Mouse (Mus musculus) heart, postnatal 10 days (tissue): Measurements from ENCODE around the gene Ccer2. TPM values are rescaled to one million over a fixed set of nuclear protein-coding genes. Genes with fewer than 3 reads are reported as not detected.

ENCODE experiments used
- total RNA-seq, 2 experiments: library from RNA; stranded (reverse); gene quantifications; 2 replicates each; pipeline ENCODE4 v1.2.3; 2021

Ccer2 gene
- total RNA-seq, 2 experiments from 2014 or later = not detected

Other genes starting within 250 kb of the Ccer2 start
- not detected for gene Ifnl2, start 245.7 kb upstream of the Ccer2 start, total RNA-seq
- gene Ifnl3, start 233.3 kb upstream of the Ccer2 start, total RNA-seq = not detected
- not detected for gene Sycn, start 215.3 kb upstream of the Ccer2 start, total RNA-seq
- gene Nccrp1, start 208.9 kb upstream of the Ccer2 start, total RNA-seq = not detected
- gene Samd4b, start 158.0 kb upstream of the Ccer2 start, total RNA-seq = 10 to 100 TPM; 37.7 to 40.4 TPM
- 10 to 100 TPM; 11.2 to 15.6 TPM for gene Pak4, start 158.0 kb upstream of the Ccer2 start, total RNA-seq
- not detected for gene Acp7, start 124.8 kb upstream of the Ccer2 start, total RNA-seq
- gene Fbxo27, start 63.3 kb upstream of the Ccer2 start, total RNA-seq = 1 to 10 TPM in 1 of 2 experiments, under 1 TPM in 1; 0.52 to 1.3 TPM
- gene Fbxo17, start 39.4 kb upstream of the Ccer2 start, total RNA-seq = 1 to 10 TPM; 1.4 to 1.9 TPM
- 10 to 100 TPM; 53.0 to 54.4 TPM for gene Mrps12, start 14.4 kb upstream of the Ccer2 start, total RNA-seq
- 10 to 100 TPM; 15.6 to 16.4 TPM for gene Sars2, start 14.2 kb upstream of the Ccer2 start, total RNA-seq
- 10 to 100 TPM; 70.7 to 76.3 TPM for gene Sirt2, start 10.6 kb downstream of the Ccer2 start, total RNA-seq
- gene Nfkbib, start 11.3 kb downstream of the Ccer2 start, total RNA-seq = 10 to 100 TPM; 15.4 to 16.1 TPM
- 1 to 10 TPM; 2.1 to 2.2 TPM for gene Rinl, start 32.8 kb downstream of the Ccer2 start, total RNA-seq
- 100 to 1,000 TPM; 423 to 428 TPM for gene Hnrnpl, start 52.4 kb downstream of the Ccer2 start, total RNA-seq
- gene Ech1, start 69.0 kb downstream of the Ccer2 start, total RNA-seq = 1,000 to 10,000 TPM; 1,137 to 1,217 TPM
- gene Lgals4, start 77.7 kb downstream of the Ccer2 start, total RNA-seq = 10 to 100 TPM; 35.0 to 35.8 TPM
- 1 to 10 TPM; 2.2 to 2.8 TPM for gene Lgals7, start 107.7 kb downstream of the Ccer2 start, total RNA-seq
- under 1 TPM; 0.26 to 0.47 TPM for gene Capn12, start 125.2 kb downstream of the Ccer2 start, total RNA-seq
- gene Actn4, start 206.2 kb downstream of the Ccer2 start, total RNA-seq = 100 to 1,000 TPM; 173 to 174 TPM
- 100 to 1,000 TPM; 185 to 188 TPM for gene Eif3k, start 225.7 kb downstream of the Ccer2 start, total RNA-seq
- gene Map4k1, start 225.9 kb downstream of the Ccer2 start, total RNA-seq = 1 to 10 TPM; 2.0 to 2.2 TPM